Mouse (Mus musculus) urinary bladder, adult 18-20 months (tissue): ENCODE data around the gene Tdg.
"Not testable (repeated sequence)": the region's sequence is repeated elsewhere in the genome, so short reads cannot be mapped to it uniquely, and the experiment has no call there.

Source experiments
- DNase-seq, 2 experiments: peaks; one replicate each; pipeline ENCODE4 v3.0.0; 2022; ENCODE audit warnings: low spot score in 2 of 2, mixed read lengths in 2 of 2

The Tdg gene

DNA sequence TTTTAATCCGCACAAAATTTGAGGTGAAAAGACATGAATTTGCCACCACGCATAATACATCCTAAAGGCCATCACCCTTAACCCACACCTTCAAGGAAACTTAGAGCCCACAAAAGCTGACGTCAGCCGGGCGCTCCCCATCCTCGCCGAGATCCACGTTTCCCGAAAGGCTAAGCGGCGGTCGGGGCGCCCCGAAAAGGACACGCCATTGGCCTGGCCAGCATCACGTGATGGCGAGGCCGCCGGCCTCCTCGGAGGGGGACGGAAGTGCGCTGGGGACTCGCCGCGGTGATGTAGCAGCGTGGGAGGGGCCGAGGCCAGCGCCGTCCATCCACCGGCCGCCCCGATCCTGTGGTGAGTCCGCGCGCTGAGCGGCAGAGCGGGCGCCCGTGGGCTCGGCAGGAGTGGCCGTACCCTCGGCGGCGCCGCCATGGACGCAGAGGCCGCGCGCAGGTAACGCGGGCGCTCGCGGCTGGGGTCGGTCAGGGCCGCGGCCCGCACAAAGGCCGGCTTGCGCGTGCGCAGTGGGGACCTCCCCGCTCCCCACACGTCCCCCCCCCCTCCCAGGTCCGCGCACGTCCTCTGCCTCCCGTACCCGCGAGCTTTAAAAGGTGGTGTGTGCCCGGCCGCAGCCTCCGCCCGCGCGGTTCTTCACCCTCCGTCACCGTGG, at the start of gene Tdg:
Gene Tdg, plus strand, starts transcription at position 243 of the 670 bp plus-strand sequence.
- DNase-seq: peak; percentile 69 to 87

DNA sequence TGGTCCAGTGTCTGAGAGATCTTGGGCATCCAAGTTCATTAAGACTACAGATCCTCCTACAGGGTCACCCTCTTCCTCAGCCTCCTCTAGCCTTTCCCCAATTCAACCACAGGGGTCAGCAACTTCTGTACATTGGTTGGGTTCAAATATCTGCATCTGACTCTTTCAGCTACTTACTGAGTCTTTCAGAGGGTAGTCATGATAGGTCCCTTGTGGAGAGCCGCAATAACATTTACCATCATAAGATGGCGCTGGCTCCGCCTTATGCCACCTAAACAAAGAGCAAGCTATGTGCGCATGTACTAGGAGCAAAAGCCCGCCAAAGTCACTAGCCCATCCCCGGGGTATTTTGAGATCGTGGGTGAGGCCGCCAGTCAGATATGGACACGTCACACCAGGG, 40.0 kb upstream of the Tdg start:
- DNase-seq: not testable (repeated sequence)

DNA sequence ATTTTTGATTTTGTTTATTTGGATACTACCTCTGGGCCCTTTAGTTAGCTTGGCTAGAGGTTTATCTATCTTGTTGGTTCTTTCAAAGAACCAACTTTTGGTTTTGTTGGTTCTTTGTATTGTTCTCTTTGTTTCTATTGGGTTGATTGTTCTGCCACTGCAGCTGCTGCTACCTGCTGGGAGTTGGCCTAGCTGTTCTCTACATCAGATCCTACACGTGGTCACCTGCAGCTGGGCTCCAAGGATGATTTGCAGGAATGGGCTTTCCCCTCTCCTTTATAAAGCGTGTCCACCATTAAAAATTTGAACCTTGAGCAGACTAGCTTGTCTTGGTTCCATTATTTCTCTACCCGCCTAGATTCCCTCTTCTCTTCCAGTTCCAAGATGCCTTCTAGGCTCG, 35.2 kb upstream of the Tdg start:
- DNase-seq: not testable (repeated sequence)

DNA sequence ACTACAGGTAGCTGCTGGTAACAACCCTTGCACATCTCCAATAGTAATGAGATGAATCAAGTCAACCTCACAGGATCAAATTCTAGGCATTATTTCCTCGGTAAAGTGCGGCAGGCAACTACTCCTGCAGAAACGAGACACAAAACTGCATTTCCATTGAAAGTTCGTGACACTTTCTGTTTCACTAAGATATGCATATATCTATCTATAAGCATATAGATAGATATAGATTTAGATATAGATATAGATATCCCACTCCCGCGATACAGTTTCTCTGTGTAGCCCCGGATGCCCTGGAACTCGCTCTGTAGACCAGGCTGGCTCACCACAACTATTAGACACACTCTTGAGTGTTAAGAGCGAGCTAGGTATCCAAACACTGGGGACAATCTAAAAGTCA, 7.4 kb upstream of the Tdg start:
- DNase-seq: peak in 1 of 2 experiments; percentile 10

DNA sequence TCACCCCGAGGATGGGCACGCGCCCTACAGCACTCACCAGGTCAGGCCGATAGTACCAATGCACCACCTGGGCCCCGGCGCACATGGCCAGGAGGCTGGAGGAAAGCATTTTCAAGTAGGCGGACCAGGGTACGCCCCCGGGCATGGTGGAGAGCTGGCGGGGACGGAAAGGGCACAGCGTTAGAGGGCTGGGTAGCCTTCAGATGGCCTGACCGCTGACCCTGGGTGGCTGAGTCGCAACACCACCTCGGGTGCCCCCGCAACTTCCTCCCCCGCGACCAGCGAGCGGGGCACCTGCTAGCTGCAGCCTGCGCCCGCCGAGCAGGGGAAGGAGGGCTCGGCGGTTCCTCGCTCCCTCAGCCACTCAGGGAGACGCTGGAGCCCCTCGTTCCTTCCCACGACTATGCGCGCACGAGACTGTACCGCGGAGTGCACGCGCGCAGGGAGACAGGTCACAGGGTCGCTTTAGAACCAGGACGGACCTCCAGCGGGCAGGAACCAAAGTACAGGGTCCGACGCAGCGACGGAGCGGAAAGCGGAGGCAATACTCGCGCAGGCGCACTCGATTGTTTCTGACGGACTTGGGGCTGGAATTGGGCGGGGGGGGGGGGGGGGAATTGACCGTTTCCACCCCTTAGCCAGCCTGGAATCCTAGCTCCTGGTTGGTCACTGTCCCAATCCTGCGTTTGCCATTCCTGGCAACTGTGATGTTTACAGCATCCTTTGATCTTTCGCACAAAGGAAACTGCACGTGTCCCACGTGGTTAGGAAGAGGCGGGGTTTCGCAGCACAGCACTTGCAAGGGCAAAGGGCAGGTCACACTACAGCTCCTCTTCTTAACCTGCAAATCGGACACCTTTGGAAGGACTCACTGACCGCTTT, 6.7 kb upstream of the Tdg start, which contains the start of gene 1190007I07Rik:
Gene 1190007I07Rik, minus strand, starts transcription at position 558 of the 882 bp plus-strand sequence.
- DNase-seq: peak; percentile 77 to 80

DNA sequence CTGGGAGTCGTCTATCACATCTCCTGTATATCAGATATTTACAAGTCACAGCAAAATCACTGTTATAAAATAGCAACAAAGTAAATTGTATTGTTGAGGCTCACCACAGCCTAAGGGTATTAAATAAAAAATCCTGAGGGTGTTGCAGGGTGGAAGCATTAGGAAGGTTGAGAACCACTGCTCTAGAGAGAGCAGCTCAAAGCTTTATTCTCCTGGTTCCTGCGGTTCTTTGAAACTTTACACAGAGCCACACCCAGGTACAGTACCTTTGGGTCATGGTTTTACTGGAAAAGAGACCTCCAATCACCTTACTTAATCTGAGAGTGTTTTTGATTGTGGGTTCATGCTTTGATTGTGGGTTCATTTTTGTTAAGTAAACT, 6.1 kb upstream of the Tdg start:
- DNase-seq: not testable (repeated sequence)

DNA sequence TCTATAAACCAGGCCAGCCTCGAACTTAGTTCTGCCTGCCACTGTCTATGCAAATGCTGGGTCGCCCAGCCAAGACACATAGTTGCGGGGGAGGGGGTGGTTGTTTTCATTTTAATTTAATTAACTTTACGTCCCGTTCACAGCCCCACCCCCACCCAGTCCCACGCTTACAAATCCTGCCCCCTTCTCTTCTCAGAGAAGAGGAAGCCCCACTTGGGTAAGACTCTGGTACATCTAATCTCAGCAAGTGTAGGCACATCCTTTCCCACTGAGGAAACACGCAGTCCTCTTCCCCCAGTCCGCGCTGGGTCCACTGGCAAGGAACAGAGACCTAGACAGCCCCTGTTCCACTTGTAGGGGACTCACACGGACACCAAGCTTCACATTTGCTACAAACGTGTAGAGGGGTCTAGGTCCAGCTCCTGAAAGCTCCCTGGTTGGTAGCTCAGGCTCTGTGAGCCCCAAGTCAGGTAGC, 480 bp upstream of the Tdg start:
- DNase-seq: no peak

DNA sequence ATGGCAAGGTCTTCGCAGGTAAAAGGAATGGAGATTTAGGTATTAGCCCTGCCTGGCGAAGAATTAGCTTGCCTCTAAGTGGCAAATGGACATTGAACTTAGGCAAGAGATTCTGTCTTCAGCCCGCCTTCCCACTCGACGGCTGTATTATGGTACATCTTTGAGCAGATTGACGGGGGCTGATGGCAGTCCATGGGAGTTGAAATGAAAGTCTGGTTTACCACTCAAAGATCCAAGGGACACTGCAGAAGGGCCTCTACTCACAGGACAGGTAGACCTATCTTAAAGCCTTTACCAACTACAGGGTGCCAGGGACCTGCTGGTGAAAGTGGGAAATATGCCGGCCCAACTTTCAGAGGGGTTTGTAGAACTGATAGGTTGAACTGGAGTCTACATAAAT, 869 bp downstream of the Tdg start:
- DNase-seq: no peak

DNA sequence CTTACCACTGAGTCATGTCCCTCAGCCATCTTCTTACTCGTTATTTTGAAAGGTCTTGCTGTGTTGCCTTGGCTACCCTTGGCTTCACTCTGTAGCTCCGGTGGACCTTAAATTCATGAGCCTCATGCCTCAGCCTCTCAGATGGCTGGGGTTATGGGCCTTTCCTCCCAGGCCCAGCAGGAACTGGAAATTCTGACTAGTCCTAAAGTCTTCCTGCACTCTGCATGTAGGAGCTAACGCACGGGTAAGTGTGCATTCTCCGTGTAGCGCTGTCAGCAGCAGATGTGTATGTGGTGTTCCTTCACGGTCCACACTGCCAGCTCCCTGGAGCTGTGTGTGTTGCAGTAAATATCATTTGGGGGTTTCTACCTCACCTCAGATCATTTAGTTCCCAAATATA, 1.5 kb downstream of the Tdg start:
- no peak for DNase-seq

DNA sequence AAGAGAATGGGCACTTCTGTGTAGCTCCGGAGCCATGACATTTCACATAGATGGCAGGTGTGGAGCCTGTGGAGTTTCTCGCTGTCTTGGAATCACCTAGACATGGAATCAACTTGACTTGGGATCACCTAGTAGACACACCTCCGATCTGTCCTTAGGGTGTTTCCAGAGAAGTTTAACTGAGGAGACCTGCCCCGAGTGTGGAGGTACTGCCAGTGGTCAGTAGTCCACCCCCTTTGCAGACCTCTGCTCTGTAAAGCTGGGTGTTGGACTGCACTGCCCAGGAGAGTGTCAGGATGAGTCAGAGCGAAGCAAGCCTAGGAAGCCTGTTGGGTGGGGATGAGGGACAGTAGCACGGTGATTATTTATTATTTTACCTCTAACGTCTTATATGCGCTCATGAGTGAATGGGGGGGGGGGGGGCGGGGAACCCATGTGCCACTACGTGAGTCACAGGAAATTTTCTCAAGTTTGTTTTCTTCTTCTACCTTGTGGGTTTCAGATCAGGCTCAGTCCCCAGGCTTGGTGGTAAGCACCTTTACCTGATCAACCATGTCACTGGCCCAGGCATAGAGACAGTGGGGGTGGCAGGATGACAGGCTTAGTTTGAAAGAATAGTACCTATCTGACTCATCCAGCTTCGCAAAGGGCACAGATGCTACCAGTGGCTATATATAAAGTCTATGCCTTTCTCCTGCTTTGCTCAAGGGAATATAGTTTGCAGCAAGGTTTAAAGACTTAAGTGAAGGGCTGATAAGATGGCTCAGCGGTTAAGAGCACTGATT, 3.1 kb downstream of the Tdg start:
- DNase-seq: no peak

DNA sequence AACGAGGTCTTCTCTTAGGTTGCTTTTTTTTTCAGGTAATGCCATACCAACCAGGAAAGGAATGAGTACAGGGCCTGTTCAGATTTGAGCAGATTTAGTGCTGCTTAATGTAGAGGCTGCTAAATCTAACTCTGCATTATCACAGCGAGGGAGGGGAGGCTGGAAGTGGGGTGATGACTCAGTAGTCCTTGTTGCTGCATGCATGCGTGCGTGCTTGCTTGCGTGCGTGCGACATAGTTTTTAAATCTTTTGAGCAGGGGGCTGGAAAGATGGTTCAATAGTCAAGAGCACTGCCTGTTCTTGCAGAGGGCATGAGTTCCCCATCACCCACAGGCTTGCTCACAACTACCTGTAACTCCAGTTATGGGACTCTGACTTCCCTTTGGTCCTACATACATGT, 4.7 kb downstream of the Tdg start:
- DNase-seq: no peak

DNA sequence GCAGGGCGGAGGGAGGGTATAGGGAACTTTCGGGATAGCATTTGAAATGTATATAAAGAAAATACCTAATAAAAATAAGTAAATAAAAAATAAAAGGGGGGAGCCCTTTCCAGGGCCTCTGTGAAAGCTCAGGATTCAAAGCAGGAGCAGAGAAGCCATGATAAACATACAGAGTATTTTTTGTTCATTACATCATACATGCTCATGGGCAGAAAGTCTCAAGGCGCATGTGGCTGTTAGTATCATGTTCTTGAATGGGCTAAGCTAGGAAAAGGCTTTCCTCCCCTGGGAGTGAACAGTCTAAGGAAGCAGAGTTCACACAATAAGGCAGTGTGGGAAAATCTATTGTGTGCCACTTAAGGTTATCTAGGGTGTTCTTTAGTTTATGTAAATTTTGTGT, 6.7 kb downstream of the Tdg start:
- no peak for DNase-seq

DNA sequence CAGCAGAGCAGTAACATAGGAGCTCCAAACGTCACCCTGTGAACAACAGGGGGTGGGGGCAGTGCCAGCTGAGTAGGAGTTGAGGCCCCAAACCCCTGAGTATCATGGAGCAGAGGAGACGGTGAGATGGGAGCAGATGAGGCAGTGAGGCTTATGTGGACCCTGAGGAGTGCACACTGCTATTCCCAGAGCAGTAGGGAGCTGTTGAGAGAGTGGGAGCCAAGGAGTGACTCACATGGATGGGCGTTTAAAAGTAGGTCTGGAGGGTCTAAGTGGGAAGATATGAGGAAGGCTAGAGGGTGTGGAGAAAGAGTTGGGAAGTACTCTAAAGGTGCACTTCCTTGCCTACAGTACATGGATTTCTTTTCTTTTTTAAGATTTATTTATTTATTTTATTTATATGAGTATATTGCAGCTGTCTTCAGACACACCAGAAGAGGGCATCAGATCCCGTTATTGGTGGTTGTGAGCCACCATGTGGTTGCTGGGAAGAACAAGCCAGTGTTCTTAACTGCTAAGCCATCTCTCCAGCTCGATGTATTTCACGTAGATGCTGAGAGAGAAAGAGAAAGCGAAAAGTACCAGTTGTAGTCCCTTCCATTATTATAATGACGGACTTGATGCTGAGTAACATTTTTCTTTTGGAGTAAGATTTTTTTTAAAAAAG, 9.5 kb downstream of the Tdg start:
- no peak for DNase-seq

DNA sequence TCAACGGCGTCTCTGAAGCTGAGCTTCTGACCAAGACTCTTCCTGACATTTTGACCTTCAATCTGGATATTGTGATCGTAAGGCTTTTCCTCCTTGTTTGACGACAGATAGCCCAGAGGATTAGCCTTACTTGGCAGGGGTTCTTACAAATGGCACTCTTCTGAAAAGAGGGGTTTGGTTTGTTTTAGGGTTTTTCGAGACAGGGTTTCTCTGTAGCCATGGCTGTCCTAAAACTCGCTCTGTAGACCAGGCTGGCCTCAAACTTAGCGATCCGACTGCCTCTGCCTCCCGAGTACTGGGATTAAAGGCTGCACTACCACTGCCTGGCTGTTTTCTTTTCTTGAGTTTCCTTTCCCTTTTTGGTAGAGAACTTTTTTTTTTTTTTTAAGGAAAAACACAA, 11.9 kb downstream of the Tdg start:
- DNase-seq: no peak

DNA sequence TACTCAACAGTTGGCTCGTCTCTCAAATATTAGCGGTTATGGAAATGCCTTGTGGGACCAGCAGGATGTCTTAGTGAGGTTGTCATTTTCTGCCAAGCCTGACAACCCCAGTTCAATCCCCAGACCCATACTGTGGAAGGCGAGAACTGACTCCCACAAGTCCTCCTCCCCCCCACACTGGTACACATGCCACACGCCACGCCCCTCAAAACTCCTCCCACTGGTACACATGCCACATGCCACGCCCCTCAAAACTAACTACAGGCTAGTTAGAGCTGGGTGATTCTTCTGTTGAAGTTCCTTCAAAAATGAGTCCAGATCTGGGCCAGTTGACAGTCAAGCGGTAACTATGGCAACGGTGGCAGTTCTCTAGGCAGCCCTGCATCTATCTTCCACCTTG, 16.5 kb downstream of the Tdg start:
- DNase-seq: no peak

DNA sequence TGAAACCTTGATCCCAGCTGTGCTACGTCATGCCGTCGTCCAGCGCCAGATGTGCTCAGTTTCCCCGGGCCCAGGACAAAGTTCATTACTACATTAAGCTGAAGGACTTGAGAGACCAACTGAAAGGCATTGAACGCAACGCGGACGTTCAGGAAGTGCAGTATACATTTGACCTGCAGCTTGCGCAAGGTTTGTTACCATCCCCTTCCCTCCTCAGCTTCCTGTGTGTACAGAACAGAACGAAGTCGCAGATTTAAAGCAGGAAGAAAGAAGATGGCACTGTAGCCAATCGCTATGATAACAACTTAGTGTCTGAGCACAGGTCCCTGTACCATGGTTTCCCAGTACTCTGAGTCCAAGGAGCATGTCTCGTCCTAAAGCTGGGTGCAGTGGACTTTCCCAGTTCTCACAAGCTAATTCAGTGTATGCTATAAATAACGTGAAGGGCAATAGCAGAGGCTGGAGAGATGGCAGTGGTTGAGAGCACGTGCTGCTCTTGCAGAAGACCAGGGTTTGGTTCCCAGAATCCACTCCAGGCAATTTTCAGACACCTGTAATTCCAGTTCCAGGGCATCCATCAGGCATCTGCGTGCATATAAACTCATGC, 17.7 kb downstream of the Tdg start:
- no peak for DNase-seq

DNA sequence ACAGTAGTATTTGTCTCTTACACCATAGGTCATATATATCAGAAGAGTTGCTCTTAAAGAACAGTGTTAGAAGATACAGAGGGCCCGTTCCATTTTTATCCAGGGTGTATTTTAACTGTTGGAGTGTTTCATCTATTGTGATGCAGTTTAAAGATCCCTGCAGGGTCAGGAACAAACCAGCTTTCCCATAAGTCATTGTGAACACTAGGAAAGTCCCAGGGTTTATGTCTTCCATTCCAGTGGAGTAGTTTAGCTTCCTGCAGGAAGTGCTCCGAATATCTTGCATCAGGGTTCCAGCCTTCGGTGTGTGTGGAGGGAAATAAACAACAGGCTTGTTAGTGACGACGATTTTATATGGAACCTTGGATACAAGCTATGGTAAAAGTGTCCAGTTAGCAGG, 21.6 kb downstream of the Tdg start:
- no peak for DNase-seq

DNA sequence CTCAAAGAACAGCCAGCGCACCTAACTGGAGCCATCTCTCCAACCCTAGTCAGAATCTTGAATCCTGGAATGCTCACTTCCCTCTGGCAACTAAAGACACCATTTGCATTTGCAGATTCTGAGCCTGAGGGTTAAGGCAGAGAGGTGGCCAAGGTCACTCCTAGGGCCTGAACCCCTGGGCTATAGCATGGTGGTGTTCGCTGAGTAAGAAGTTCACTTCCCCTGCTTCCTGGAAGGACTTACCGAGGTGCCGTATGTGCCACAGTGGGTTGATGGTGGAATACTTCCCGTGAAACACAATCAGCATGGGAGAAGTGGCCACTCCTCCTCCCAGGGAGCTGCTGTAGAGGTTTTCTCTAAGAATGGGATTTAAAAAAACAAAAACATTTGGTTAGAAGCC, 23.0 kb downstream of the Tdg start:
- DNase-seq: no peak

DNA sequence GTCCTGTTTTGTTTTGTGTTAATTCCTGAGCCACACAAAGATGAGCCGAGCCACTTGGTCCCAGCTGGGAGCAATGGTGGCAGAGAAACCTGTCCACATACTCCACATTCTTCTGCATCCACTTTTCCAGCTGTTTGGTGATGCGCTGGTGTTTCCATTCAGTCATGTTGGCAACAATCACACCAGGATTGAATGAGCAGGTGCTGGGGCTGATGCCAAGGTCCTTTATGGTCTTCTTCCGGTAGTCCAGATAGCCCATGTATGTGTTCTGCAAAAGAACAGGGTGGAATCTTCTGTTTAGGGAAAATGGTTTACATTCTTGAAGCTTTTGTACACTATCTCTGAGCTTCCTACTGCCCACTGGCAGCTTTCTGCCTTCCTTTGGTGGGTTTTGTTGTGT, 25.0 kb downstream of the Tdg start:
- no peak for DNase-seq

DNA sequence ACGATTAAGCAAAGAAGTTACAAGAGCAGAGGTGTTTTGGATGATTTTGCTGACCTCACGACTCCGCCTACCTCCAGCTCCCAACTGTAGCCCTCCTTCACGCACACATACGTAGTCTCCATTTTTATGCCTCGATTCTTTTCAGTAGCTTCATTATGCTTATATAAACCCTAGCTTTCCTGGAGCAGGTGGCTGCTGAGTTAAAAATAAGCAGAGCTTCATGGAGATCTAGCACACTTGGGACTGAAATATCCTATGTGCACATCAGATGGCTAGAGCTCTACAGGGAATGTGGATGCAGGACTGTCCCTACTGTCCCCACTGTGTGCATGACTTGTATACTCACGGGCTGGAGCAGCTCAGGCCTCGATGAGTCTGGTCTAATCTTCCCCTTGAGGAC, 32.2 kb downstream of the Tdg start:
- DNase-seq: no peak

DNA sequence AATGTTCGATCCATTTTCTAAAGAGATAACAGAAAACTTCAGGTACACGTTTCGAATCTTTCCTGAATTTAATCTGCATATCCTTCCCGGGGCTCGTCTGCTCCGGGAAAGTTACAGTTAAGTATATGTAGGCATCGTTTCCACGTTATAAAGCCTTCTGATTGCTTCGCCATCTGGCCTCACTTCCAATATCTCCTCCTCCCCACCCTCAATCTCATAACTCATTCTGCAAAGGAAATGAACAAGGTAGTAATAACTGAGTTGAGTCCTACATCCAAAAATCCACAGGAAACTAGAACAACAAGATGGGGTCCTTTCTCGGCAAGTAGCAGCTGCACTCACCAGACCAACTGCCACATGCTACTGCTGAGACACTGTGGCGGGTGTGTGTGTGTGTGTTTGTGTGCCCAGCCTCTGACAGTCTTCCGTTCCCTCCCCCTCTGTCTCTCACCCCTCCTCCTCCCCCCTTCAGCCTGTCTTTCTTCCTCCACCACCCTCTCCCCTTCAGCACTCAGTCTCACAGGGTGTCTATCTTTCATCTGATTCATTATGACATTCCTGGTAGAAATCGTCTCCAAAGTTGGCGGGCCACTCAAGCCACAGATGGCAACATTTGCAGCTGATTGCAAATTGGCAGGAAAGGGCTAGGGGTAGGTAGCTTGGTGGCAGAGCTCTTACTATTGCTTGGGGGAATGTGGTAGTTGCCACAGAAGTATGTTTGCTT, 32.8 kb downstream of the Tdg start:
- DNase-seq: no peak
